20 mouse cellular contexts compared by ENCODE assay signal in genomic region chr4:44016071-44016470, GRCm38 (mm10). TPM values are rescaled to one million over a fixed set of nuclear protein-coding genes. Genes with fewer than 3 reads are reported as not detected.
DNase-seq lines count a peak whose midpoint lies in the region; ATAC-seq and TF ChIP-seq lines count a peak whose summit lies in the region.
"Had no signal": no experiment of that assay in that cellular context is flagged by ENCODE, and none has a peak within 500 bp of the region (broad histone marks: within the 10 kb centered on the region; RNA-seq: fewer than 3 reads in every experiment).

No protein-coding gene starts in this region.

- no peak for DNase-seq in kidney, postnatal 14 days
- DNase-seq in spleen, postnatal 36 days (ENCODE audit: low spot score in 2 of 2), result peak; percentile 45
- DNase-seq in spleen, postnatal 4 days (ENCODE audit: low spot score in 2 of 2), result no peak
- DNase-seq in cerebellum, postnatal 14 days, result no peak
- DNase-seq in thymus, postnatal 0 days (ENCODE audit: low spot score), result no peak
- DNase-seq: adrenal gland, adult 8-10 months; cerebellum, adult 2 months; forebrain, postnatal 0 days; heart, adult 18-20 months; thymus, postnatal 25 days had no signal

- H3K9me3 ChIP-seq in kidney, embryonic 15.5 days (replicated peaks), result no peaks in the 10 kb centered on the region
- H3K9me3 ChIP-seq in intestine, postnatal 0 days (ENCODE audit: control insufficient read depth), result no peaks in the 10 kb centered on the region
- H3K9me3 ChIP-seq: embryonic facial prominence, embryonic 13.5 days; hindbrain, embryonic 13.5 days; limb, embryonic 15.5 days had no signal

- H3K4me3 ChIP-seq in kidney, embryonic 15.5 days (replicated peaks), result no peak overlapping the region
- no peak overlapping the region for H3K4me3 ChIP-seq in intestine, postnatal 0 days (ENCODE audit: low read depth, low read length)
- H3K4me3 ChIP-seq in myocyte, result no peak overlapping the region
- H3K4me3 ChIP-seq: embryonic facial prominence, embryonic 13.5 days; hindbrain, embryonic 13.5 days; limb, embryonic 15.5 days had no signal

- H3K9ac ChIP-seq in kidney, embryonic 15.5 days, result no peak overlapping the region
- H3K9ac ChIP-seq in intestine, postnatal 0 days (ENCODE audit: low read depth, low read length), result no peak overlapping the region
- H3K9ac ChIP-seq: embryonic facial prominence, embryonic 13.5 days; forebrain, postnatal 0 days; hindbrain, embryonic 13.5 days; limb, embryonic 15.5 days had no signal

- TF ChIP-seq CTCF in intestine, postnatal 0 days (IDR thresholded peaks at IDR 0.05; ENCODE audit: low read depth), result no peak

- H3K27ac ChIP-seq in kidney, embryonic 15.5 days, result no peak overlapping the region
- peak overlapping the region; percentile 41; the same call in 1 of the 2 replicates for H3K27ac ChIP-seq in intestine, postnatal 0 days (ENCODE audit: low read depth, low read length)
- H3K27ac ChIP-seq: embryonic facial prominence, embryonic 13.5 days; hindbrain, embryonic 13.5 days; limb, embryonic 15.5 days had no signal

- peaks cover 82% of the 10 kb centered on the region for H3K79me2 ChIP-seq in myocyte (ENCODE audit: control insufficient read depth, insufficient read depth)

- H3ac ChIP-seq in myocyte (ENCODE audit: control insufficient read depth, insufficient read length), result no peak overlapping the region

- peaks cover 49% of the 10 kb centered on the region for H3K4me1 ChIP-seq in kidney, embryonic 15.5 days
- H3K4me1 ChIP-seq in intestine, postnatal 0 days (replicated peaks; ENCODE audit: control insufficient read depth, insufficient read depth, low read length), result peaks cover 11% of the 10 kb centered on the region; the same call in 1 of the 2 replicates

- no peak for ATAC-seq in kidney, embryonic 15.5 days (replicated peaks; ENCODE audit: low FRiP score)
- ATAC-seq in intestine, postnatal 0 days, result no peak
- ATAC-seq: CD4-positive, CD25-positive, alpha-beta regulatory T cell, adult 4 months; forebrain, postnatal 0 days; midbrain, embryonic 16.5 days had no signal

- WGBS in kidney, embryonic 15.5 days, result 87% methylated on average over 4 of the region's 4 CpGs
- WGBS in intestine, postnatal 0 days, result 87% methylated on average over 4 of the region's 4 CpGs

- no peak for TF ChIP-seq POLR2A in myocyte (IDR thresholded peaks at IDR 0.05; ENCODE audit: insufficient read length, low read depth)

- no peaks in the 10 kb centered on the region for H3K27me3 ChIP-seq in kidney, embryonic 15.5 days
- H3K27me3 ChIP-seq in intestine, postnatal 0 days (replicated peaks; ENCODE audit: control insufficient read depth, insufficient read depth, low read length), result no peaks in the 10 kb centered on the region
- no peaks in the 10 kb centered on the region for H3K27me3 ChIP-seq in myocyte (ENCODE audit: control insufficient read depth, insufficient read depth, insufficient read length)
- H3K27me3 ChIP-seq: embryonic facial prominence, embryonic 13.5 days; hindbrain, embryonic 13.5 days; limb, embryonic 15.5 days had no signal

- H3K36me3 ChIP-seq in kidney, embryonic 15.5 days, result peaks cover 32% of the 10 kb centered on the region
- peaks cover 22% of the 10 kb centered on the region for H3K36me3 ChIP-seq in intestine, postnatal 0 days (ENCODE audit: control insufficient read depth, insufficient read depth)
- H3K36me3 ChIP-seq in myocyte (ENCODE audit: control insufficient read depth, insufficient read depth), result peaks cover 23% of the 10 kb centered on the region

- 0 out of 2 replicates have a peak overlapping the region, but pooled peaks have one; percentile 4 for H3K4me2 ChIP-seq in kidney, embryonic 15.5 days
- peak overlapping the region; percentile 33 for H3K4me2 ChIP-seq in intestine, postnatal 0 days (replicated peaks; ENCODE audit: low read depth)
- peak overlapping the region; percentile 31 for H3K4me2 ChIP-seq in myocyte (ENCODE audit: low read depth)
- H3K4me2 ChIP-seq: embryonic facial prominence, embryonic 13.5 days; hindbrain, embryonic 13.5 days; limb, embryonic 15.5 days had no signal

TF ChIP-seq in myocyte, 11 proteins besides CTCF, POLR2A, EP300 and RAD21:
- TF ChIP-seq TCF12 (IDR thresholded peaks at IDR 0.05; ENCODE audit: insufficient read depth, poor library complexity, severe bottlenecking), result no peak
- TF ChIP-seq SRF (IDR thresholded peaks at IDR 0.05; ENCODE audit: control insufficient read depth, insufficient read length, low read depth), result no peak
- TF ChIP-seq TCF3 (IDR thresholded peaks at IDR 0.05; ENCODE audit: insufficient read length, low read depth), result no peak
- no peak for TF ChIP-seq MYOG (IDR thresholded peaks at IDR 0.05; ENCODE audit: control insufficient read depth in 1 of 3, insufficient read depth in 1 of 3, insufficient read length in 2 of 3, low read depth in 2 of 3)
- TF ChIP-seq MYOD1 (IDR thresholded peaks at IDR 0.05; ENCODE audit: control insufficient read depth in 1 of 3, insufficient read length in 2 of 3, low read depth in 2 of 3), result no peak
- no peak for TF ChIP-seq CEBPB (IDR thresholded peaks at IDR 0.05; ENCODE audit: insufficient read depth, poor library complexity, severe bottlenecking)
- TF ChIP-seq MAX (IDR thresholded peaks at IDR 0.05; ENCODE audit: low read depth), result no peak
TF ChIP-seq in myocyte: peak in this region for 0.

RNA-seq across cellular contexts. Expression of gene Clta, which starts 11.8 kb away (rescaled TPM):
- 231 and 236 TPM in 2 replicates for polyA plus RNA-seq in kidney, embryonic 15.5 days (2015; fragmentation: Nextera tagmentation; extraction: Ambion mirVana)
- 343 and 352 TPM in 2 replicates for polyA plus RNA-seq in intestine, postnatal 0 days (2015; fragmentation: Nextera tagmentation; extraction: Ambion mirVana)
- 273 TPM for polyA plus RNA-seq in myocyte (2012; fragmentation: generic; extraction: Trizol)
- polyA plus RNA-seq in thymus, postnatal 0 days (2015; fragmentation: Nextera tagmentation; extraction: Ambion mirVana), result 251 and 260 TPM in 2 replicates

RNA-seq across cellular contexts. Expression of gene Ccin, which starts 32.8 kb away (rescaled TPM):
- not detected in 2 replicates for polyA plus RNA-seq in kidney, embryonic 15.5 days (2015; fragmentation: Nextera tagmentation; extraction: Ambion mirVana)
- polyA plus RNA-seq in intestine, postnatal 0 days (2015; fragmentation: Nextera tagmentation; extraction: Ambion mirVana), result not detected in 2 replicates
- 0.22 TPM for polyA plus RNA-seq in myocyte (2012; fragmentation: generic; extraction: Trizol)
- not detected in 2 replicates for polyA plus RNA-seq in thymus, postnatal 0 days (2015; fragmentation: Nextera tagmentation; extraction: Ambion mirVana)
- polyA plus RNA-seq: CD4-positive, CD25-positive, alpha-beta regulatory T cell, adult 4 months; cerebellum, adult 2 months; cortical plate, adult 2 months; embryonic facial prominence, embryonic 13.5 days; forebrain, postnatal 0 days; heart, embryonic 16.5 days; hindbrain, embryonic 13.5 days; limb, embryonic 15.5 days; midbrain, embryonic 16.5 days had no signal

RNA-seq across cellular contexts. Expression of gene Glipr2, which starts 58.9 kb away (rescaled TPM):
- 71.7 and 73.9 TPM in 2 replicates for polyA plus RNA-seq in kidney, embryonic 15.5 days (2015; fragmentation: Nextera tagmentation; extraction: Ambion mirVana)
- polyA plus RNA-seq in intestine, postnatal 0 days (2015; fragmentation: Nextera tagmentation; extraction: Ambion mirVana), result 25.2 and 26.8 TPM in 2 replicates
- polyA plus RNA-seq in myocyte (2012; fragmentation: generic; extraction: Trizol), result 113 TPM
- 32.8 and 36.7 TPM in 2 replicates for polyA plus RNA-seq in thymus, postnatal 0 days (2015; fragmentation: Nextera tagmentation; extraction: Ambion mirVana)

Comparison
In these comparisons a context has a peak if more than half of its experiments do, and no peak if none do; other contexts are left out.
1. DNase-seq: peak in spleen, postnatal 36 days (2 of 2); none in kidney, postnatal 14 days (single experiment), spleen, postnatal 4 days (0 of 2), cerebellum, postnatal 14 days (0 of 2) and thymus, postnatal 0 days (single experiment).
2. Peak in every context shown above with its lines, with median percentiles within 50 percentile points of each other: H3K4me2 ChIP-seq.